Mouse (Mus musculus) liver, adult 2 months (tissue): ENCODE results near the gene Psme3.

Experiments used
- CTCF ChIP-seq: fragments of 200-500 bp; IDR thresholded peaks from 2 replicates; pipeline ENCODE4 v1.5.1; 2011; ENCODE audit warnings: low read depth, low read length, control low read depth
- POLR2A ChIP-seq: fragments of 200-500 bp; IDR thresholded peaks from 2 replicates; pipeline ENCODE4 v1.6.1; 2011; ENCODE audit warnings: low read length, control low read depth; ENCODE audit not compliant: insufficient read depth; ENCODE audit errors: extremely low read depth

- TF ChIP-seq CTCF (peak; percentile 72), POLR2A (no peak)
Measured at GRCm38 (mm10) chr11:101335685-101336084, 19.7 kb downstream of the Psme3 start.
